Mouse (Mus musculus): ENCODE measurements around the gene AC109138.7. TPM values are rescaled to one million over a fixed set of nuclear protein-coding genes. Genes with fewer than 3 reads are reported as not detected.

Gene AC109138.7
- total RNA-seq, 1 experiment = not detected

DNA sequence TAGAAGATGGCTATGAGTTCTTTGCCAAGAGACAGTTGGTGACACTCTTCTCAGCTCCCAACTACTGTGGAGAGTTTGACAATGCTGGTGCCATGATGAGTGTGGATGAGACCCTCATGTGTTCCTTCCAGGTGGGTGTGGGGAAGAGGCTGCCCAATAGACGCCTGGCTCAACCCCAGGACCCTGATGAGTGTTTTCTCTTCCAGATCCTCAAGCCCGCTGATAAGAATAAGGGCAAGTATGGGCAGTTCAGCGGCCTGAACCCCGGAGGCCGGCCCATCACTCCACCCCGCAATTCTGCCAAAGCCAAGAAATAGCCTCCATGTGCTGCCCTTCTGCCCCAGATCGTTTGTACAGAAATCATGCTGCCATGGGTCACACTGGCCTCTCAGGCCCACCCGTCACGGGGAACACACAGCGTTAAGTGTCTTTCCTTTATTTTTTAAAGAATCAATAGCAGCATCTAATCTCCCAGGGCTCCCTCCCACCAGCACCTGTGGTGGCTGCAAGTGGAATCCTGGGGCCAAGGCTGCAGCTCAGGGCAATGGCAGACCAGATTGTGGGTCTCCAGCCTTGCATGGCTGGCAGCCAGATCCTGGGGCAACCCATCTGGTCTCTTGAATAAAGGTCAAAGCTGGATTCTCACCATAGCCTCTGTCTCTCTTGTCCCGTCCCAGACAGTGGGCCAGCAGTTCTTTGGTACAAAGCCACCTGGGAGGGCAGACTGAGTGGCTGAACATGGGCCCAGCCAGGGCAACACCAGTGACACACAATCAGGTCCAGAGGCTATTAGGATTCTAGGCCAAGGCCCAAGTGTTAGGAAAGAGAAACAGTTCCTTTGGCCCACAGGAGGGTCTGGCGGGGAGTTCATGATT, 19.1 kb upstream of the AC109138.7 start:
- no peak for TF ChIP-seq CHD2 (IDR thresholded peaks at IDR 0.05; ENCODE audit: low read depth, low read length)
- TF ChIP-seq MAFK (IDR thresholded peaks at IDR 0.05; ENCODE audit: insufficient read depth, low read depth, low read length) = no peak
- TF ChIP-seq HCFC1 (IDR thresholded peaks at IDR 0.05; ENCODE audit: borderline replicate concordance, insufficient read depth, low read length) = no peak
- TF ChIP-seq ZC3H11A (IDR thresholded peaks at IDR 0.05; ENCODE audit: borderline replicate concordance, low read depth, low read length) = no peak
- no peak for TF ChIP-seq ZNF384 (IDR thresholded peaks at IDR 0.05; ENCODE audit: low read depth, low read length)
- no peak overlapping the region for H3K27ac ChIP-seq (ENCODE audit: insufficient read depth, low read depth, low read length, poor library complexity, severe bottlenecking)
- no peak overlapping the region for H3K4me3 ChIP-seq (ENCODE audit: insufficient read depth in 1 of 2, low read depth in 1 of 2, low read length in 2 of 2, poor library complexity in 1 of 2, severe bottlenecking in 1 of 2)
- H3K4me1 ChIP-seq (ENCODE audit: control insufficient read depth in 2 of 2, insufficient read depth in 2 of 2, low read length in 2 of 2, poor library complexity in 1 of 2) = peaks cover 2 to 18% of the 10 kb centered on the region in 2 experiments; a peak in 3 of 4 replicates
- in situ Hi-C loops (cut with MboI; ENCODE audit: low sequenced_read_pairs in 2 of 2, unreplicated experiment in 2 of 2) = no loop called here
- H3K36me3 ChIP-seq (ENCODE audit: control insufficient read depth, insufficient read depth, low read length, poor library complexity, severe bottlenecking) = peaks cover 57% of the 10 kb centered on the region
- DNase-seq (ENCODE audit: low read depth, low spot score) = no peak
- no peaks in the 10 kb centered on the region for H3K9me3 ChIP-seq (ENCODE audit: control insufficient read depth, insufficient read depth, low read depth, low read length)
- no peak overlapping the region for H3K9ac ChIP-seq (ENCODE audit: insufficient read depth, low read depth, low read length, poor library complexity, severe bottlenecking)

DNA sequence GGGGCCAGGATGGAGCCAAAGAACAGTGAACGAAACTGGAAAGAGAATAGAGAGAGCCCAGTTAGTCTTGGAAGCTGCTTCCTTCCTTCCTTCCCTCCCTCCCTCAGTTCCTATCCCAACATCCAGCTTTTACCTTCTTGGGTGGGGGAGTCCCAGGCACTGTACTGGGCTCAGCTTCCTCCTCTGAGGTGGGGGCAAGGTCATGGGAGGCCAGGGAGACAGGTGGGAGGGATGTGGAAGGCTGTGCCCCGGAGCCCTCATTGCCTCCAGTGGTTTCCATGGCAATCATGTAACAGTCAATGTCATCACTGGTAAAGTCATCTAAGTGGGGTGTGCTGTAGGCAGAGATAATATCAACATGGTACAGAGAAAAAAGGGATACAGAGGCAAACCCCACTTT, 18.1 kb upstream of the AC109138.7 start:
- Histone ChIP-seq H3K27ac (ENCODE audit: insufficient read depth, low read depth, low read length, poor library complexity, severe bottlenecking) (no peak overlapping the region), H3K9ac (ENCODE audit: insufficient read depth, low read depth, low read length, poor library complexity, severe bottlenecking) (no peak overlapping the region), H3K9me3 (ENCODE audit: control insufficient read depth, insufficient read depth, low read depth, low read length) (no peaks in the 10 kb centered on the region), H3K4me3 (ENCODE audit: insufficient read depth in 1 of 2, low read depth in 1 of 2, low read length in 2 of 2, poor library complexity in 1 of 2, severe bottlenecking in 1 of 2) (no peak overlapping the region), H3K4me1 (ENCODE audit: control insufficient read depth in 2 of 2, insufficient read depth in 2 of 2, low read length in 2 of 2, poor library complexity in 1 of 2) (peaks cover 2 to 18% of the 10 kb centered on the region in 2 experiments; a peak in 3 of 4 replicates), H3K36me3 (ENCODE audit: control insufficient read depth, insufficient read depth, low read length, poor library complexity, severe bottlenecking) (peaks cover 63% of the 10 kb centered on the region)
- no peak for TF ChIP-seq HCFC1 (IDR thresholded peaks at IDR 0.05; ENCODE audit: borderline replicate concordance, insufficient read depth, low read length)
- TF ChIP-seq ZNF384 (IDR thresholded peaks at IDR 0.05; ENCODE audit: low read depth, low read length) = no peak
- TF ChIP-seq ZC3H11A (IDR thresholded peaks at IDR 0.05; ENCODE audit: borderline replicate concordance, low read depth, low read length) = no peak
- no peak for TF ChIP-seq CHD2 (IDR thresholded peaks at IDR 0.05; ENCODE audit: low read depth, low read length)
- TF ChIP-seq MAFK (IDR thresholded peaks at IDR 0.05; ENCODE audit: insufficient read depth, low read depth, low read length) = no peak
- DNase-seq (ENCODE audit: low read depth, low spot score) = no peak
- in situ Hi-C loops (cut with MboI; ENCODE audit: low sequenced_read_pairs in 2 of 2, unreplicated experiment in 2 of 2) = no loop called here

DNA sequence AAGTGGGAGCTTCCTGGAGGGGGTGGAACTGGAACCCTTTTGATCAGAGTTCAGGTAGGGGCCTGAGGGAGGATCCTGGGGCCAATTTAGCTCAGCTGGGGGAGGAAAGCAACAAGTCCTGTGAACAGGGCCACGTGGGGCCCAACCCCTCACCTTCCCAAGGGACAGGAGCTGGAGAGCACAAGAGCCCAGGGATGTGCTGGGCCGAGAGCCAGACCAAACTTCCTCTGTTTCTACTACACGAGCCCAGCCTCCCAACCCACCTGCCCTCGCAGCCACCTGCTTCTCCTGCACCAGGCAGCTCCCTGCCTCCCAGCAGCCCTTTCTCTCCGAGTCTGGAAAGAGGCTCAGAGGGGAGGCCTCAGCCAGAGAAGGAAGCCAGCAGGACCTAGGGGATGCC, 17.6 kb upstream of the AC109138.7 start:
- H3K27ac ChIP-seq (ENCODE audit: insufficient read depth, low read depth, low read length, poor library complexity, severe bottlenecking) = no peak overlapping the region
- no peak overlapping the region for H3K4me3 ChIP-seq (ENCODE audit: insufficient read depth in 1 of 2, low read depth in 1 of 2, low read length in 2 of 2, poor library complexity in 1 of 2, severe bottlenecking in 1 of 2)
- H3K4me1 ChIP-seq (ENCODE audit: control insufficient read depth in 2 of 2, insufficient read depth in 2 of 2, low read length in 2 of 2, poor library complexity in 1 of 2) = peaks cover 2 to 15% of the 10 kb centered on the region in 2 experiments; a peak in 3 of 4 replicates
- DNase-seq (ENCODE audit: low read depth, low spot score) = no peak
- in situ Hi-C loops (cut with MboI; ENCODE audit: low sequenced_read_pairs in 2 of 2, unreplicated experiment in 2 of 2) = no loop called here
- TF ChIP-seq ZNF384 (IDR thresholded peaks at IDR 0.05; ENCODE audit: low read depth, low read length) (no peak), CHD2 (IDR thresholded peaks at IDR 0.05; ENCODE audit: low read depth, low read length) (no peak), MAFK (IDR thresholded peaks at IDR 0.05; ENCODE audit: insufficient read depth, low read depth, low read length) (no peak), HCFC1 (IDR thresholded peaks at IDR 0.05; ENCODE audit: borderline replicate concordance, insufficient read depth, low read length) (no peak), ZC3H11A (IDR thresholded peaks at IDR 0.05; ENCODE audit: borderline replicate concordance, low read depth, low read length) (no peak)
- no peaks in the 10 kb centered on the region for H3K9me3 ChIP-seq (ENCODE audit: control insufficient read depth, insufficient read depth, low read depth, low read length)
- H3K9ac ChIP-seq (ENCODE audit: insufficient read depth, low read depth, low read length, poor library complexity, severe bottlenecking) = 0 out of 2 replicates have a peak overlapping the region, but pooled peaks have one; percentile 20
- H3K36me3 ChIP-seq (ENCODE audit: control insufficient read depth, insufficient read depth, low read length, poor library complexity, severe bottlenecking) = peaks cover 63% of the 10 kb centered on the region

DNA sequence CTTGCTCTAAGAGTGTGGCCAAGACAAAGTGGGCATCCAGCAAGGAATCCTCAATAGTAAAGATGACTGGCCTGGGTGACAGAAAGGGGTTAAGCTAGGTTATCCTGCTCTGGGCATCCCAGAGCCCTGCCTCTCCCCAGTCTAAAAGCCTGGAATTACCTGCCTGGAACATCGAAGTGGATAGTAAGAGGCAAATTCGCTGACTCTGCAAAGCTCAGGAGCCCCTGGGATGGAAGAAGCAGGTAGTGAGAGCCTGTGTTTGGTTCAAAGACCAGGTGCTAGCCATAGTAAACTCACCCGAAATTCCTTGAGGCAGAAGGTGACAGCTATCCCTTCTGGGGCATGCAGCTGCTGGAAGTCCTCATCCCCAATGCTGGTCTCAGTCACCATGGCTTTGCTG, 17.0 kb upstream of the AC109138.7 start:
- H3K4me3 ChIP-seq (ENCODE audit: insufficient read depth in 1 of 2, low read depth in 1 of 2, low read length in 2 of 2, poor library complexity in 1 of 2, severe bottlenecking in 1 of 2) = no peak overlapping the region

More for the DNA sequence above, 17.0 kb upstream of the AC109138.7 start:
- in situ Hi-C loops (cut with MboI; ENCODE audit: low sequenced_read_pairs in 2 of 2, unreplicated experiment in 2 of 2) = no loop called here
- no peak overlapping the region for H3K9ac ChIP-seq (ENCODE audit: insufficient read depth, low read depth, low read length, poor library complexity, severe bottlenecking)
- H3K27ac ChIP-seq (ENCODE audit: insufficient read depth, low read depth, low read length, poor library complexity, severe bottlenecking) = no peak overlapping the region
- TF ChIP-seq CHD2 (IDR thresholded peaks at IDR 0.05; ENCODE audit: low read depth, low read length) (no peak), ZC3H11A (IDR thresholded peaks at IDR 0.05; ENCODE audit: borderline replicate concordance, low read depth, low read length) (no peak), MAFK (IDR thresholded peaks at IDR 0.05; ENCODE audit: insufficient read depth, low read depth, low read length) (peak; percentile 79), ZNF384 (IDR thresholded peaks at IDR 0.05; ENCODE audit: low read depth, low read length) (no peak), HCFC1 (IDR thresholded peaks at IDR 0.05; ENCODE audit: borderline replicate concordance, insufficient read depth, low read length) (no peak)
- no peak for DNase-seq (ENCODE audit: low read depth, low spot score)
- H3K36me3 ChIP-seq (ENCODE audit: control insufficient read depth, insufficient read depth, low read length, poor library complexity, severe bottlenecking) = peaks cover 63% of the 10 kb centered on the region
- H3K4me1 ChIP-seq (ENCODE audit: control insufficient read depth in 2 of 2, insufficient read depth in 2 of 2, low read length in 2 of 2, poor library complexity in 1 of 2) = peaks cover 2 to 15% of the 10 kb centered on the region in 2 experiments; a peak in 2 of 4 replicates
- no peaks in the 10 kb centered on the region for H3K9me3 ChIP-seq (ENCODE audit: control insufficient read depth, insufficient read depth, low read depth, low read length)
